Mouse (Mus musculus) hindbrain, embryonic 12.5 days (tissue): ENCODE data around the gene Rps27l. TPM values are rescaled to one million over a fixed set of nuclear protein-coding genes. Genes with fewer than 3 reads are reported as not detected.

Experiments used
- ATAC-seq: fragments of 200-750 bp; cut with Nextera tagmentation; 2 replicates; pipeline ENCODE4 v1.8.0; 2017; ENCODE audit warnings: moderate TSS enrichment; ENCODE audit not compliant: low FRiP score
- H3K27ac ChIP-seq: fragments of 300-500 bp; sonication (generic); 2 replicates; pipeline ENCODE4 v1.5.1; 2016; ENCODE audit warnings: mild to moderate bottlenecking
- H3K27me3 ChIP-seq: fragments of 300-500 bp; sonication (generic); 2 replicates; pipeline ENCODE4 v1.6.1; 2016; ENCODE audit warnings: mild to moderate bottlenecking
- H3K36me3 ChIP-seq: fragments of 300-500 bp; sonication (generic); 2 replicates; pipeline ENCODE4 v1.6.1; 2016; ENCODE audit warnings: mild to moderate bottlenecking
- H3K4me1 ChIP-seq: fragments of 300-500 bp; sonication (generic); 2 replicates; pipeline ENCODE4 v1.6.1; 2016
- H3K4me2 ChIP-seq: fragments of 300-500 bp; sonication (generic); replicated peaks from 2 replicates; pipeline ENCODE4 v1.6.1; 2016; ENCODE audit warnings: mild to moderate bottlenecking
- H3K4me3 ChIP-seq: fragments of 300-500 bp; sonication (generic); 2 replicates; pipeline ENCODE4 v1.5.1; 2016; ENCODE audit warnings: mild to moderate bottlenecking
- H3K9ac ChIP-seq: fragments of 300-500 bp; sonication (generic); 2 replicates; pipeline ENCODE4 v1.6.1; 2016; ENCODE audit warnings: mild to moderate bottlenecking, moderate library complexity
- H3K9me3 ChIP-seq: fragments of 300-500 bp; sonication (generic); replicated peaks from 2 replicates; pipeline ENCODE4 v1.6.1; 2016; ENCODE audit warnings: mild to moderate bottlenecking
- WGBS: fragments of 180-500 bp; shearing (Covaris S2); methylation state at CpG from one replicate; pipeline ENCODE4 v1.1.7; 2016; 5-methylcytosine and 5-hydroxymethylcytosine counted together
- polyA plus RNA-seq: library from polyadenylated mRNA; unstranded; fragments of >200 nt; fragmentation: Nextera tagmentation; extraction: Ambion mirVana; gene quantifications from 2 replicates; pipeline ENCODE4 v1.2.1, GENCODE M21; 2016

Rps27l gene
- polyA plus RNA-seq, 1 experiment from 2014 or later, result 466 TPM

DNA sequence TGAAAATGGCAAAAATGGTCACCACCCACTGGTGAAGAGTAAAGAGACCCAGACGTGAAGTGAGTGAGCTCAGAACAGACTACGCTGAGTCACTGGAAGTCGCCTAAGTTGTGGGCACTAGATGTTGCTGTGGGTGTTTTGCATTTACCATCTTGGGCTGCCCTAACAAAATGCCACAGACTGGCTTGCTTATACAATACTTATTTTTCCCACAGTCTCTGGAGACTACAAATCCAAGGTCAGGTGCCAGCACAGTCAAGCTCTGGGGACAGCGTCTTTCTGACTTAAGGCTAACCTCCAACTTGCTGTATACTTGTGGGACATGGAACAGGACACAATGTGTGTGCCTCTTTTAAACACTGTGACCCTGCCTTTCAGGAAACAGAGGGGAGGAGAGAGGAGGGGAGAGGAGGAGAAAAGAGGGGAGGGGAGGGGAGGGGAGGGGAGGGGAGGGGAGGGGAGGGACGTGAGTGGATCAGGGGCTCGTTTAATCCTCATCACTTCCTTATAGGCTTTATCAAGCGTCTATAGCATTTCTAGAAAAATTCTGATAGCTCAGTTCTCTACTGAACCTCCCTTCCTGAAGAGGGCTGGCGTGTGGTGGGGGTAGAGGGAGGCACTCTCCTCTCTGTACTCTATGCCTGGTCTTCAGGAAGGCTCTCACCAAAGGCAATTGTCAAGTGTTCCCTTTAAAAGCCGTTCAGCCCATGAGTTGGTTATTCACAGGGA is 45.3 kb downstream of the Rps27l start:
- peaks cover 6% of the 10 kb centered on the region for H3K4me1 ChIP-seq
- no peak overlapping the region for H3K4me2 ChIP-seq
- H3K9ac ChIP-seq, result no peak overlapping the region
- H3K27me3 ChIP-seq, result no peaks in the 10 kb centered on the region
- 65% methylated on average over 9 of the region's 9 CpGs for WGBS
- ATAC-seq, result no peak
- H3K36me3 ChIP-seq, result no peaks in the 10 kb centered on the region
- H3K4me3 ChIP-seq, result no peak overlapping the region
- H3K27ac ChIP-seq, result no peak overlapping the region
- H3K9me3 ChIP-seq, result no peaks in the 10 kb centered on the region

- Histone ChIP-seq H3K4me2 (no peak overlapping the region), H3K9me3 (no peaks in the 10 kb centered on the region), H3K4me1 (peaks cover 6% of the 10 kb centered on the region), H3K4me3 (no peak overlapping the region), H3K27ac (no peak overlapping the region), H3K36me3 (no peaks in the 10 kb centered on the region), H3K9ac (no peak overlapping the region), H3K27me3 (no peaks in the 10 kb centered on the region)
- no peak for ATAC-seq
- WGBS, result 74% methylated on average over 8 of the region's 8 CpGs
Observed at GRCm38 (mm10) chr9:66991750-66992410, 46.0 kb downstream of the Rps27l start.

Other genes with a start within 250 kb of the Rps27l start
- gene Car12, start 232.4 kb upstream of the Rps27l start, polyA plus RNA-seq, result 2.7 and 3.9 TPM in 2 replicates
- gene Aph1b, start 150.6 kb upstream of the Rps27l start, polyA plus RNA-seq, result 19.6 and 20.5 TPM in 2 replicates
- 0.29 and 0.49 TPM in 2 replicates for gene Gm10647, start 149.0 kb upstream of the Rps27l start, polyA plus RNA-seq
- 1.7 and 4.9 TPM in 2 replicates for gene Aph1c, start 111.4 kb upstream of the Rps27l start, polyA plus RNA-seq
- gene Rab8b, start 26.4 kb upstream of the Rps27l start, polyA plus RNA-seq, result 33.9 and 39.6 TPM in 2 replicates
- 10.3 and 11.8 TPM in 2 replicates for gene Lactb, start 29.4 kb downstream of the Rps27l start, polyA plus RNA-seq
- gene Tpm1, start 103.3 kb downstream of the Rps27l start, polyA plus RNA-seq, result 396 and 527 TPM in 2 replicates